Mouse (Mus musculus) thymus, adult 2 months (tissue): ENCODE measurements around the gene Plg. TPM values are rescaled to one million over a fixed set of nuclear protein-coding genes. Genes with fewer than 3 reads are reported as not detected.

Source experiments
- DNase-seq: peaks from one replicate; pipeline ENCODE4 v3.0.0; 2021
- H3K27ac ChIP-seq: fragments of 200-500 bp; 2 replicates; pipeline ENCODE4 v1.5.1; 2012; ENCODE audit warnings: low read length, control low read depth; ENCODE audit not compliant: control insufficient read depth, insufficient read depth
- H3K27me3 ChIP-seq: fragments of 200-500 bp; 2 replicates; pipeline ENCODE4 v1.6.1; 2012; ENCODE audit warnings: mild to moderate bottlenecking, low read length, moderate library complexity, mixed read lengths; ENCODE audit not compliant: control insufficient read depth, insufficient read depth
- H3K36me3 ChIP-seq: fragments of 200-500 bp; 2 replicates; pipeline ENCODE4 v1.6.1; 2012; ENCODE audit warnings: mild to moderate bottlenecking, low read length, moderate library complexity; ENCODE audit not compliant: control insufficient read depth, insufficient read depth
- H3K4me1 ChIP-seq: fragments of 200-500 bp; replicated peaks from 2 replicates; pipeline ENCODE4 v1.6.1; 2012; ENCODE audit warnings: low read length; ENCODE audit not compliant: control insufficient read depth, insufficient read depth
- H3K4me3 ChIP-seq: fragments of 200-500 bp; 2 replicates; pipeline ENCODE4 v1.5.1; 2012; ENCODE audit warnings: mild to moderate bottlenecking, low read length, control low read depth, moderate library complexity; ENCODE audit not compliant: control insufficient read depth, insufficient read depth
- CTCF ChIP-seq: fragments of 200-500 bp; IDR thresholded peaks from 2 replicates; pipeline ENCODE4 v1.5.1; 2012; ENCODE audit warnings: mild to moderate bottlenecking, control low read depth, low read length, moderate library complexity, borderline replicate concordance; ENCODE audit not compliant: control insufficient read depth, poor library complexity, insufficient read depth; ENCODE audit errors: extremely low read depth
- POLR2A ChIP-seq: fragments of 200-500 bp; IDR thresholded peaks from 2 replicates; pipeline ENCODE4 v1.6.1; 2012; ENCODE audit warnings: mild to moderate bottlenecking, low read length, control low read depth, moderate library complexity; ENCODE audit not compliant: control insufficient read depth, poor library complexity, insufficient read depth; ENCODE audit errors: extremely low read depth
- WGBS: fragments of 180-500 bp; shearing (Covaris S2); methylation state at CpG from one replicate; pipeline ENCODE4 v1.1.7; 2018; 5-methylcytosine and 5-hydroxymethylcytosine counted together
- polyA plus RNA-seq: library from polyadenylated mRNA; depleted of rRNA; stranded (reverse); fragments of >200 nt; gene quantifications from 2 replicates; pipeline ENCODE4 v1.2.3, GENCODE M21; 2012; rRNA removed

Gene Plg
- polyA plus RNA-seq, 1 experiment, result 0.05 TPM

- H3K4me3 ChIP-seq, result no peak overlapping the region
- no peak for DNase-seq
- H3K36me3 ChIP-seq, result no peaks in the 10 kb centered on the region
- H3K27ac ChIP-seq, result no peak overlapping the region; the same call in 1 of the 2 replicates
- 47% methylated on average over 3 of the region's 3 CpGs for WGBS
- H3K4me1 ChIP-seq, result peaks cover 11% of the 10 kb centered on the region
- no peaks in the 10 kb centered on the region for H3K27me3 ChIP-seq
- TF ChIP-seq POLR2A, result no peak
Measured at GRCm38 (mm10) chr17:12467642-12468041, 89.2 kb downstream of the Plg start.

- no peak for DNase-seq
- Histone ChIP-seq H3K36me3 (no peaks in the 10 kb centered on the region), H3K27ac (no peak overlapping the region), H3K4me1 (peaks cover 11% of the 10 kb centered on the region), H3K4me3 (no peak overlapping the region), H3K27me3 (no peaks in the 10 kb centered on the region)
- WGBS, result 73% methylated on average over 5 of the region's 5 CpGs
- TF ChIP-seq POLR2A (no peak), CTCF (no peak)
Measured at GRCm38 (mm10) chr17:12468745-12469144, 90.3 kb downstream of the Plg start.

Other genes starting within 250 kb of the Plg start
- 27.7 and 43.4 TPM in 2 replicates for gene Map3k4, start 59.8 kb upstream of the Plg start, polyA plus RNA-seq
- gene Slc22a3, start 129.1 kb downstream of the Plg start, polyA plus RNA-seq, result 3.3 and 4.5 TPM in 2 replicates
- gene Slc22a2, start 205.5 kb downstream of the Plg start, polyA plus RNA-seq, result 0.38 and 0.54 TPM in 2 replicates